Comparison of ENCODE assay signal across 8 mouse cellular contexts in genomic region chr2:178606733-178607132, GRCm38 (mm10).
A peak's percentile ranks its signal among the peaks of the same experiment; 100 is the strongest.
DNase-seq lines count a peak whose midpoint lies in the region; ATAC-seq lines count a peak whose summit lies in the region.

No protein-coding gene starts in this region.

- no peak overlapping the region for H3K27ac ChIP-seq in heart, embryonic 13.5 days (replicated peaks)
- no peak overlapping the region for H3K27ac ChIP-seq in midbrain, embryonic 16.5 days (ENCODE audit: low read length)

- ATAC-seq in heart, embryonic 13.5 days (ENCODE audit: extremely low read depth, insufficient number of reproducible peaks, low FRiP score, low TSS enrichment): peak; percentile 62; the same call in 1 of the 2 replicates
- ATAC-seq in midbrain, embryonic 16.5 days: no peak

- DNase-seq in cerebellum, adult 9-11 months: peak; percentile 10
- DNase-seq in cerebellum, adult 9-10 months: no peak
- peak; percentile 5 for DNase-seq in adipocyte (ENCODE audit: low spot score)
- DNase-seq in kidney, postnatal 25 days: peak; percentile 92 to 95
- peak; percentile 87 for DNase-seq in lung, postnatal 10 days
- DNase-seq in embryo, embryonic 10.5 days (ENCODE audit: low spot score): no peak

- no peak overlapping the region for H3K4me2 ChIP-seq in heart, embryonic 13.5 days
- H3K4me2 ChIP-seq in midbrain, embryonic 16.5 days (ENCODE audit: low read length): no peak overlapping the region

- H3K4me1 ChIP-seq in heart, embryonic 13.5 days: peaks cover 15% of the 10 kb centered on the region
- no peaks in the 10 kb centered on the region for H3K4me1 ChIP-seq in midbrain, embryonic 16.5 days (ENCODE audit: control insufficient read depth, insufficient read depth, low read length)

- no peak overlapping the region for H3K9ac ChIP-seq in heart, embryonic 13.5 days
- no peak overlapping the region for H3K9ac ChIP-seq in midbrain, embryonic 16.5 days (ENCODE audit: low read depth, low read length)

- H3K9me3 ChIP-seq in heart, embryonic 13.5 days: no peaks in the 10 kb centered on the region; the same call in 1 of the 2 replicates
- no peaks in the 10 kb centered on the region for H3K9me3 ChIP-seq in midbrain, embryonic 16.5 days (replicated peaks; ENCODE audit: control insufficient read depth, low read length, poor library complexity, severe bottlenecking)

- peaks cover 18% of the 10 kb centered on the region; the same call in 1 of the 2 replicates for H3K27me3 ChIP-seq in heart, embryonic 13.5 days (replicated peaks)
- H3K27me3 ChIP-seq in midbrain, embryonic 16.5 days (ENCODE audit: control insufficient read depth, insufficient read depth, low read depth, low read length): no peaks in the 10 kb centered on the region

- WGBS in heart, embryonic 13.5 days: 33% methylated on average over 4 of the region's 4 CpGs
- WGBS in midbrain, embryonic 16.5 days: 72% methylated on average over 4 of the region's 4 CpGs

- H3K36me3 ChIP-seq in heart, embryonic 13.5 days: no peaks in the 10 kb centered on the region
- no peaks in the 10 kb centered on the region for H3K36me3 ChIP-seq in midbrain, embryonic 16.5 days (ENCODE audit: control insufficient read depth, insufficient read depth, low read length)

- no peak overlapping the region for H3K4me3 ChIP-seq in heart, embryonic 13.5 days
- no peak overlapping the region for H3K4me3 ChIP-seq in midbrain, embryonic 16.5 days (ENCODE audit: low read depth, low read length)

Comparison
In these comparisons a context has a peak if more than half of its experiments do, and no peak if none do; other contexts are left out.
1. DNase-seq: peak in cerebellum, adult 9-11 months (single experiment), adipocyte (single experiment), kidney, postnatal 25 days (2 of 2) and lung, postnatal 10 days (single experiment); none in cerebellum, adult 9-10 months (single experiment) and embryo, embryonic 10.5 days (single experiment).